ENCODE assay signal across 42 mouse cellular contexts in genomic region chr2:4967806-4968205, GRCm38 (mm10). TPM values are rescaled to one million over a fixed set of nuclear protein-coding genes. Genes with fewer than 3 reads are reported as not detected.
"Had no signal": no experiment of that assay in that cellular context is flagged by ENCODE, and none has a peak within 500 bp of the region (broad histone marks: within the 10 kb centered on the region; RNA-seq: fewer than 3 reads in every experiment).

No protein-coding gene starts in this region.

- H3K4me1 ChIP-seq: heart, embryonic 12.5 days; heart, embryonic 13.5 days; heart, embryonic 15.5 days; hindbrain, embryonic 10.5 days; hindbrain, embryonic 12.5 days; hindbrain, embryonic 15.5 days; intestine, embryonic 15.5 days; kidney, embryonic 15.5 days had no signal

- H3K4me2 ChIP-seq: heart, embryonic 11.5 days; heart, embryonic 12.5 days; heart, embryonic 13.5 days; heart, embryonic 15.5 days; hindbrain, embryonic 12.5 days; hindbrain, embryonic 14.5 days; hindbrain, embryonic 15.5 days; intestine, embryonic 15.5 days; kidney, embryonic 15.5 days had no signal

- H3K9ac ChIP-seq: heart, embryonic 12.5 days; heart, embryonic 13.5 days; heart, embryonic 15.5 days; hindbrain, embryonic 12.5 days; hindbrain, embryonic 14.5 days; hindbrain, embryonic 15.5 days; intestine, embryonic 15.5 days; kidney, embryonic 15.5 days had no signal

- H3K27me3 ChIP-seq: heart, embryonic 12.5 days; heart, embryonic 13.5 days; heart, embryonic 15.5 days; hindbrain, embryonic 12.5 days; hindbrain, embryonic 15.5 days; intestine, embryonic 15.5 days; kidney, embryonic 15.5 days had no signal

- H3K27ac ChIP-seq: heart, embryonic 13.5 days; heart, embryonic 15.5 days; hindbrain, embryonic 10.5 days; hindbrain, embryonic 12.5 days; hindbrain, embryonic 14.5 days; hindbrain, embryonic 15.5 days; hindbrain, postnatal 0 days; intestine, embryonic 15.5 days; kidney, embryonic 15.5 days; kidney, postnatal 0 days; layer of hippocampus, adult 2 months; left cerebral cortex, adult 2 months had no signal

- H3K36me3 ChIP-seq: heart, embryonic 12.5 days; heart, embryonic 13.5 days; heart, embryonic 15.5 days; hindbrain, embryonic 10.5 days; hindbrain, embryonic 12.5 days; hindbrain, embryonic 15.5 days; intestine, embryonic 15.5 days; kidney, embryonic 15.5 days had no signal

- ATAC-seq: hindbrain, embryonic 16.5 days; hindbrain, postnatal 0 days; inflammation-experienced regulatory T-cells, adult 6 months; intestine, embryonic 15.5 days; intestine, embryonic 16.5 days; intestine, postnatal 0 days had no signal

- H3K9me3 ChIP-seq: heart, embryonic 12.5 days; heart, embryonic 13.5 days; heart, embryonic 15.5 days; hindbrain, embryonic 10.5 days; hindbrain, embryonic 12.5 days; hindbrain, embryonic 15.5 days; intestine, embryonic 15.5 days; kidney, embryonic 15.5 days had no signal

- H3K4me3 ChIP-seq: heart, embryonic 12.5 days; heart, embryonic 13.5 days; heart, embryonic 15.5 days; hindbrain, embryonic 10.5 days; hindbrain, embryonic 12.5 days; hindbrain, embryonic 15.5 days; intestine, embryonic 15.5 days; kidney, embryonic 15.5 days; layer of hippocampus, adult 2 months; left cerebral cortex, adult 2 months had no signal

- DNase-seq: heart, postnatal 10 days; heart, postnatal 14 days; heart, postnatal 36 days; heart, postnatal 4 days; kidney, adult 11 months; kidney, adult 18-20 months; kidney, adult 2 months; kidney, adult 8-10 months; kidney, adult 9 months; kidney, postnatal 10 days; kidney, postnatal 14 days; kidney, postnatal 25 days; kidney, postnatal 36 days; kidney, postnatal 4 days; layer of hippocampus, adult 9-11 months; layer of hippocampus, postnatal 36 days had no signal

RNA-seq across cellular contexts. Expression of gene Ucma, which starts 8.1 kb away (rescaled TPM):
- total RNA-seq: heart, postnatal 14 days; heart, postnatal 36 days; heart, postnatal 4 days; hematopoietic stem cell, adult 5-6 weeks had no signal
- polyA plus RNA-seq: heart, embryonic 11.5 days; heart, embryonic 12.5 days; heart, embryonic 13.5 days; heart, embryonic 14.5 days; heart, postnatal 0 days; hindbrain, embryonic 10.5 days; hindbrain, embryonic 11.5 days; inflammation-experienced regulatory T-cells, adult 6 months; intestine, embryonic 14.5 days; intestine, embryonic 15.5 days; intestine, embryonic 16.5 days; intestine, postnatal 0 days; kidney, adult 2 months; kidney, embryonic 14.5 days; kidney, embryonic 15.5 days; kidney, embryonic 16.5 days; kidney, postnatal 0 days; large intestine, adult 2 months had no signal
